In genomic region chr9:120027401-120028151, GRCm38 (mm10) we compare ENCODE assay signal across 8 mouse cellular contexts. TPM values are rescaled to one million over a fixed set of nuclear protein-coding genes. Genes with fewer than 3 reads are reported as not detected.
DNase-seq lines count a peak whose midpoint lies in the region; ATAC-seq lines count a peak whose summit lies in the region.

No protein-coding gene starts in this region.

- H3K4me2 ChIP-seq in lung, embryonic 16.5 days (ENCODE audit: low read depth, low read length): no peak overlapping the region
- peak overlapping the region; percentile 8; the same call in 1 of the 2 replicates for H3K4me2 ChIP-seq in stomach, embryonic 15.5 days

- H3K4me1 ChIP-seq in lung, embryonic 16.5 days (replicated peaks; ENCODE audit: control insufficient read depth, insufficient read depth, low read length): no peaks in the 10 kb centered on the region
- 0 out of 2 replicates have a peak, but pooled peaks cover 4% of the 10 kb centered on the region for H3K4me1 ChIP-seq in stomach, embryonic 15.5 days

- peak; percentile 63 for ATAC-seq in lung, embryonic 16.5 days (ENCODE audit: low read depth)
- peak; percentile 47; the same call in 1 of the 2 replicates for ATAC-seq in stomach, embryonic 15.5 days (ENCODE audit: insufficient read depth, low FRiP score, low read depth)

- no peak overlapping the region for H3K9ac ChIP-seq in lung, embryonic 16.5 days (ENCODE audit: low read length)
- no peak overlapping the region for H3K9ac ChIP-seq in stomach, embryonic 15.5 days

- no peaks in the 10 kb centered on the region for H3K36me3 ChIP-seq in lung, embryonic 16.5 days (ENCODE audit: control insufficient read depth, insufficient read depth, low read length)
- H3K36me3 ChIP-seq in stomach, embryonic 15.5 days: no peaks in the 10 kb centered on the region

- peak; percentile 56 for DNase-seq in layer of hippocampus, adult 11-12 months (ENCODE audit: low spot score)
- no peak for DNase-seq in layer of hippocampus, adult 9-10 months (ENCODE audit: low spot score)
- peak; percentile 78 for DNase-seq in MN1 (ENCODE audit: low spot score)
- peak; percentile 74 to 80 for DNase-seq in cerebellum, postnatal 14 days
- peak; percentile 58 for DNase-seq in gastrocnemius, postnatal 14 days
- DNase-seq in hindlimb bud, embryonic 11.5 days (ENCODE audit: extremely low spot score, low read depth, low spot score): peak; percentile 53

- H3K9me3 ChIP-seq in lung, embryonic 16.5 days (ENCODE audit: control insufficient read depth, low read length): no peaks in the 10 kb centered on the region
- no peaks in the 10 kb centered on the region for H3K9me3 ChIP-seq in stomach, embryonic 15.5 days

- no peak overlapping the region for H3K4me3 ChIP-seq in lung, embryonic 16.5 days (ENCODE audit: low read length)
- no peak overlapping the region for H3K4me3 ChIP-seq in stomach, embryonic 15.5 days (replicated peaks)

- intact Hi-C loops in gastrocnemius, postnatal 14 days (cut with DNase I; ENCODE audit: low total_unique reads): loop anchor here (5.0 kb wide), 2 partner anchors 45 to 70 kb away; no protein-coding TSS in a partner anchor

- 23% methylated on average over 14 of the region's 14 CpGs for WGBS in lung, embryonic 16.5 days
- WGBS in stomach, embryonic 15.5 days: 24% methylated on average over 14 of the region's 14 CpGs

- no peaks in the 10 kb centered on the region for H3K27me3 ChIP-seq in lung, embryonic 16.5 days (ENCODE audit: control insufficient read depth, insufficient read depth, low read depth, low read length)
- H3K27me3 ChIP-seq in stomach, embryonic 15.5 days (replicated peaks): no peaks in the 10 kb centered on the region

- H3K27ac ChIP-seq in lung, embryonic 16.5 days (ENCODE audit: low read length): no peak overlapping the region
- no peak overlapping the region for H3K27ac ChIP-seq in stomach, embryonic 15.5 days

RNA-seq across cellular contexts. Expression of gene Xirp1, which starts 4.2 kb away (rescaled TPM):
- total RNA-seq in gastrocnemius, postnatal 14 days (2021): 100 to 1,000 TPM in 1 of 2 experiments, 10 to 100 TPM in 1; 47.9 to 100 TPM
- polyA plus RNA-seq in lung, embryonic 16.5 days (2015; fragmentation: Nextera tagmentation; extraction: Ambion mirVana): 1.3 and 1.6 TPM in 2 replicates
- polyA plus RNA-seq in stomach, embryonic 15.5 days (2015; fragmentation: Nextera tagmentation; extraction: Ambion mirVana): 0.08 TPM in 2 replicates

RNA-seq across cellular contexts. Expression of gene Cx3cr1, which starts 42.1 kb away (rescaled TPM):
- total RNA-seq in gastrocnemius, postnatal 14 days (2021): 1 to 10 TPM in 1 of 2 experiments, under 1 TPM in 1; 0.91 to 1.9 TPM
- 8.9 and 9.2 TPM in 2 replicates for polyA plus RNA-seq in lung, embryonic 16.5 days (2015; fragmentation: Nextera tagmentation; extraction: Ambion mirVana)
- polyA plus RNA-seq in stomach, embryonic 15.5 days (2015; fragmentation: Nextera tagmentation; extraction: Ambion mirVana): 12.3 and 13.3 TPM in 2 replicates

RNA-seq across cellular contexts. Expression of gene Csrnp1, which starts 43.1 kb away (rescaled TPM):
- total RNA-seq in gastrocnemius, postnatal 14 days (2021): 1 to 10 TPM; 1.9 to 2.5 TPM
- polyA plus RNA-seq in lung, embryonic 16.5 days (2015; fragmentation: Nextera tagmentation; extraction: Ambion mirVana): 9.6 and 9.8 TPM in 2 replicates
- 5.7 and 6.7 TPM in 2 replicates for polyA plus RNA-seq in stomach, embryonic 15.5 days (2015; fragmentation: Nextera tagmentation; extraction: Ambion mirVana)
